Mouse (Mus musculus) kidney, postnatal 0 days (tissue): ENCODE data around the gene BC048403. TPM values are rescaled to one million over a fixed set of nuclear protein-coding genes. Genes with fewer than 3 reads are reported as not detected.

Experiments used
- ATAC-seq: fragments of 200-750 bp; cut with Nextera tagmentation; replicated peaks from 2 replicates; pipeline ENCODE4 v1.8.0; 2017; ENCODE audit warnings: low read depth, moderate number of reproducible peaks, moderate TSS enrichment, moderate library complexity; ENCODE audit not compliant: low FRiP score
- DNase-seq: peaks from one replicate; pipeline ENCODE4 v3.0.0-alpha.2; 2016; ENCODE audit warnings: low spot score
- H3K27ac ChIP-seq: fragments of 300-500 bp; sonication (generic); 2 replicates; pipeline ENCODE4 v1.5.1; 2014; ENCODE audit warnings: mild to moderate bottlenecking
- H3K27me3 ChIP-seq: fragments of 300-500 bp; sonication (generic); 2 replicates; pipeline ENCODE4 v1.6.1; 2014; ENCODE audit warnings: low read length, mixed read lengths; ENCODE audit not compliant: insufficient read depth
- H3K36me3 ChIP-seq: fragments of 300-500 bp; sonication (generic); 2 replicates; pipeline ENCODE4 v1.6.1; 2014; ENCODE audit warnings: low read length, mixed read lengths; ENCODE audit not compliant: insufficient read depth
- H3K4me1 ChIP-seq: fragments of 300-500 bp; sonication (generic); replicated peaks from 2 replicates; pipeline ENCODE4 v1.6.1; 2014; ENCODE audit warnings: antibody characterized with exemption, low read length, mixed read lengths; ENCODE audit not compliant: insufficient read depth
- H3K4me2 ChIP-seq: fragments of 300-500 bp; sonication (generic); 2 replicates; pipeline ENCODE4 v1.6.1; 2014; ENCODE audit warnings: mild to moderate bottlenecking, low read length, moderate library complexity, mixed read lengths
- H3K4me3 ChIP-seq: fragments of 300-500 bp; sonication (generic); replicated peaks from 2 replicates; pipeline ENCODE4 v1.5.1; 2014; ENCODE audit warnings: low read depth, low read length
- H3K9ac ChIP-seq: fragments of 300-500 bp; sonication (generic); 2 replicates; pipeline ENCODE4 v1.6.1; 2014; ENCODE audit warnings: low read depth, low read length
- H3K9me3 ChIP-seq: fragments of 300-500 bp; sonication (generic); replicated peaks from 2 replicates; pipeline ENCODE4 v1.6.1; 2016; ENCODE audit warnings: low read length, inconsistent platforms, mixed read lengths
- CTCF ChIP-seq: IDR thresholded peaks from 2 replicates; pipeline ENCODE4 v1.5.1; 2016; ENCODE audit warnings: antibody characterized with exemption, low read depth, mild to moderate bottlenecking, moderate library complexity
- WGBS: fragments of 180-500 bp; shearing (Covaris S2); extraction: QIAGEN DNeasy Blood & Tissue Kit; methylation state at CpG from one replicate; pipeline ENCODE4 v1.1.7; 2014; 5-methylcytosine and 5-hydroxymethylcytosine counted together
- polyA plus RNA-seq: library from polyadenylated mRNA; unstranded; fragments of >200 nt; fragmentation: Nextera tagmentation; extraction: Ambion mirVana; gene quantifications from 2 replicates; pipeline ENCODE4 v1.2.1, GENCODE M21; 2015

BC048403 gene
- 3.2 and 3.5 TPM in 2 replicates for polyA plus RNA-seq

GRCm38 (mm10) chr10:121739548-121740505, at the start of gene BC048403:
BC048403 (plus strand) TSS chr10:121739937.
- H3K27ac ChIP-seq: no peak within 1 kb of the TSS
- H3K4me3 ChIP-seq: peak within 1 kb of the TSS; percentile 58
- ATAC-seq (peak; percentile 90), DNase-seq (peak; percentile 83)
- H3K4me2 ChIP-seq: peak within 1 kb of the TSS; percentile 85
- peak within 1 kb of the TSS; percentile 58 for H3K9ac ChIP-seq
- no peak for TF ChIP-seq CTCF
- no peaks in the 10 kb centered on the region for H3K9me3 ChIP-seq
- H3K27me3 ChIP-seq: no peaks in the 10 kb centered on the region
- no peaks in the 10 kb centered on the region for H3K36me3 ChIP-seq
- H3K4me1 ChIP-seq: no peaks in the 10 kb centered on the region
- under 1% methylated on average over 65 of the region's 68 CpGs for WGBS

GRCm38 (mm10) chr10:121692944-121693579, 46.7 kb upstream of the BC048403 start:
- ATAC-seq (0 out of 2 replicates have a peak, but pooled peaks have one; percentile 38), DNase-seq (no peak)
- Histone ChIP-seq H3K36me3 (no peaks in the 10 kb centered on the region), H3K4me3 (0 out of 2 replicates have a peak overlapping the region, but pooled peaks have one; percentile 2), H3K9ac (peak overlapping the region; percentile 41; the same call in 1 of the 2 replicates), H3K4me1 (no peaks in the 10 kb centered on the region), H3K27ac (no peak overlapping the region), H3K27me3 (no peaks in the 10 kb centered on the region), H3K9me3 (no peaks in the 10 kb centered on the region), H3K4me2 (peak overlapping the region; percentile 46)
- TF ChIP-seq CTCF: no peak
- WGBS: 36% methylated on average over 18 of the region's 18 CpGs

GRCm38 (mm10) chr10:121694567-121694966, 45.2 kb upstream of the BC048403 start:
- Histone ChIP-seq H3K4me2 (no peak overlapping the region), H3K4me1 (no peaks in the 10 kb centered on the region), H3K9ac (no peak overlapping the region), H3K27ac (no peak overlapping the region), H3K4me3 (no peak overlapping the region), H3K27me3 (no peaks in the 10 kb centered on the region), H3K36me3 (no peaks in the 10 kb centered on the region), H3K9me3 (no peaks in the 10 kb centered on the region)
- ATAC-seq (no peak), DNase-seq (no peak)
- WGBS: 90% methylated on average over 11 of the region's 11 CpGs
- no peak for TF ChIP-seq CTCF

GRCm38 (mm10) chr10:121701296-121702248, 38.2 kb upstream of the BC048403 start:
- Histone ChIP-seq H3K4me3 (no peak overlapping the region), H3K9ac (no peak overlapping the region), H3K27ac (no peak overlapping the region), H3K36me3 (no peaks in the 10 kb centered on the region), H3K4me2 (0 out of 2 replicates have a peak overlapping the region, but pooled peaks have one; percentile 18), H3K4me1 (no peaks in the 10 kb centered on the region), H3K9me3 (no peaks in the 10 kb centered on the region), H3K27me3 (no peaks in the 10 kb centered on the region)
- WGBS: 52% methylated on average over 11 of the region's 11 CpGs
- peak; percentile 91 for TF ChIP-seq CTCF
- peak; percentile 86 for DNase-seq
- ATAC-seq: no peak

- H3K4me1 ChIP-seq: no peaks in the 10 kb centered on the region
- H3K36me3 ChIP-seq: no peaks in the 10 kb centered on the region
- no peaks in the 10 kb centered on the region for H3K27me3 ChIP-seq
- no peak overlapping the region for H3K4me3 ChIP-seq
- no peak for DNase-seq
- WGBS: 80% methylated on average over 6 of the region's 6 CpGs
- H3K27ac ChIP-seq: no peak overlapping the region
- H3K9ac ChIP-seq: no peak overlapping the region
- no peak for ATAC-seq
- H3K4me2 ChIP-seq: no peak overlapping the region
- no peak for TF ChIP-seq CTCF
- no peaks in the 10 kb centered on the region for H3K9me3 ChIP-seq
Observed at GRCm38 (mm10) chr10:121703619-121704018, 36.1 kb upstream of the BC048403 start.
